Mouse (Mus musculus) heart, postnatal 36 days (tissue): Measurements from ENCODE around the gene Slc12a9. TPM values are rescaled to one million over a fixed set of nuclear protein-coding genes. Genes with fewer than 3 reads are reported as not detected.

Source experiments
- DNase-seq, 2 experiments: peaks; one replicate each; pipeline ENCODE4 v3.0.0; 2021 to 2022
- intact Hi-C: fragments of 180-260 bp; cut with DNase I; formaldehyde crosslinking; loops from one replicate; pipeline ENCODE4 v1.15.1; 2025
- total RNA-seq, 2 experiments: library from RNA; stranded (reverse); gene quantifications; 2 replicates each; pipeline ENCODE4 v1.2.3; 2021

Slc12a9 gene
- total RNA-seq, 2 experiments from 2014 or later = 2.0 to 3.6 TPM

GRCm38 (mm10) chr5:137315084-137315903 lies 18.1 kb downstream of the Slc12a9 start:
- intact Hi-C loops = loop anchor here (2.0 kb wide), 1 partner anchor 24 kb away; no protein-coding TSS in a partner anchor

GRCm38 (mm10) chr5:137314193-137315083 lies 19.0 kb downstream of the Slc12a9 start, which contains the start of gene Trip6:
TSS of gene Trip6 (minus strand) at chr5:137314404.
- peak; percentile 89 to 90 for DNase-seq
- intact Hi-C loops = loop anchor here (2.0 kb wide), 1 partner anchor 24 kb away; no protein-coding TSS in a partner anchor

More at GRCm38 (mm10) chr5:137315084-137315903, 18.1 kb downstream of the Slc12a9 start:
- no peak for DNase-seq

DNA sequence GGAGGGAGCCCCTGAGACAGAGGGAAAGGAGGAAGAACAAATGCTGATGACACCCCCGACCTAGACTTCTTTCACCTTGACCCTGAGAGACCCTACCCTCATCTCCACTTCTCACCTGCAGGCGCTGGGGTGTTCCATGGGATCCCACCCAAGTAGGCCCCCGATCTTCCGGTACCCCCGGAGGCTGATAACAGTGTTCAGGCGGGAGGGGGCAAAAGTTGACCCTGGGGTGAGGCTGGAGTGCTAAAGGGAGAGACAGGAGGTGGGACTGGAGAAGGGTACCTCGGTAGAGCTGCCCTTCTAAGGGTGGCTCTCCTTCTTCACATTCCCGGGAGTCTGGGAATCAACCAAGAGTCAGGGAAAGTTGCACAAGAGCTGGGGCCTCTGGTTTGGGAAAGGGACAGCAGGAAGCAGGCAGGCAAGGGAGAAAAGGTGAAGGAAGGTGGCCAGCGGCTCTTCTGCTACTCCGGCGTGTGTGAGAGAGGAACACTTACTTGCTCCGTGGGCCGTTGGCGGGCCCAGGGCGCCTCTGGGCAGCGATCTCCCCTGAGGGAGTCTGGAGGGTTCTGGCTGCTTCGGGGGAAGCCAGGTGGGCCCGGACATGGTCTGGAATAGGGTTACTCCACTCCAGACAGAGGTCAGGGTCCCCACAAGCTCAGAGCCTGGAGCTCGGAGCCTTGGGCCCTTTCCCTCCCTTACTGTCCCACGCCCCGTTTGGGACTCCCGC lies 19.8 kb downstream of the Slc12a9 start:
- intact Hi-C loops = loop anchor here (2.0 kb wide), 2 partner anchors 19 to 23 kb away; partner anchors contain the start of gene Slc12a9
- no peak for DNase-seq

GRCm38 (mm10) chr5:137308356-137308755 lies 25.0 kb downstream of the Slc12a9 start:
- no peak for DNase-seq
- intact Hi-C loops = no loop called here

DNA sequence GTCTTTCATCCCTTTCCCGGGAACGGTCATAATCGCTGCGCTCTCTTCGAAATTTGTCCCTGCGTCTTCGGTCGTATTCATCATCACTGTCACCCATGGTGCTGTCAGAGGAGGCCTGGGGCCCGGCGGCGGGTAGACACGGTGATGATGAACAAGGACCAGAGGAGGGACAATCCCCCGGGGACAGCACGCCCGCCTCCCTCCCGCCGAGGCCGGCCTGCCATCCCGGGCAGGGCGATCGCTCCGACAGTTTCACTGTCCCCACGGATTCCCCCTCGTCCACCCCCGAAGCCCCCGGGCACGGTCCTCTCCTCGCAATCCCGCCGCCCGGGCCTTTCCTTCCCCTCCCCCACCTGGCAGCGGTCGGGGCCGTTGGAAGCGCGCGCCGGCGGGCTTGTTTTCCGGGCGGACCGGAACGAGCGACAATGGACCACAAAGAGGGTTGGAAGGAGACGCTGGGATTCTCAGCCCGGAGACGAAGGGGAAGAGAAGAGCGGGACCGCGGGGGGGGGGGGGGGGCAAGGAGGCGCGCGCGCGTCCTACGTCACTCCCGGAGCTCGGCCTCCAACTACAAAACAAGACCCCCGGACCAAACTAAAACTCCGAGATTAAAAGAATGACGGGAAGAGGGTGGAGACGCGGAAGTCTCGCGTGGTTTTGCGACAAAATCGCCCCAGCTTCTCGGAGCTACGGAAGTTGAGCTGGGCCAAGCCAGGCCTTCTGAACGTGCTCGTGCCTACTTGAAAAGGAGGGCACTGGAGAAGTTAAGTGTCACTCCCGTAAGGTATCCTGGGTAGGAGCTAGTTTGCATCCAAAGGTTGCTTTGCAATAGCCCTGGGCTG lies 26.1 kb downstream of the Slc12a9 start, which contains the start of gene Srrt:
Gene Srrt, minus strand, starts transcription at position 604 of the 842 bp plus-strand sequence.
- DNase-seq = peak; percentile 89 to 90
- intact Hi-C loops = loop anchor here (1.0 kb wide), 1 partner anchor 26 kb away; the partner anchor contains the start of gene Slc12a9

- intact Hi-C loops = loop anchor here (1.0 kb wide), 1 partner anchor 27 kb away; the partner anchor contains the start of gene Slc12a9
Measured at GRCm38 (mm10) chr5:137306439-137307005, 26.9 kb downstream of the Slc12a9 start.

DNA sequence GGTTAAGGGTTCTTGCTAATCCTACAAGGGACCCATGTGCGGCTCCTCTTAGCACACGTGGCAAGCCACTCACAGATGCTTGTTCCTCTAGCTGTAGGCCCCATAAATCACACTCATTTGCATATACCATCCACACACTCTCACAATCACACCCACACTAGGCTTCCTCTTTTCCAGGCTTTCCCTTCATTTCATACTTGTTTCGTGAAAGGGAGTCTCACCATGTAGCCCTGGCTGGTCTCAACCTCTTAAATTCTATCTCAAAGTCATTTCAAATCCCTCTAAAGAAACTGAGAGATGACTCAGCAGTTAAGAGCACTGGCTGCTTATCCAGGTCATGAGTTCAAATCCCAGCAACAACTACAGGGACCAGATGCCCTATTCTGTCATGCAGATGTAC lies 27.6 kb downstream of the Slc12a9 start:
- intact Hi-C loops = no loop called here
- DNase-seq = no peak

More at GRCm38 (mm10) chr5:137306439-137307005, 26.9 kb downstream of the Slc12a9 start:
- DNase-seq = no peak

DNA sequence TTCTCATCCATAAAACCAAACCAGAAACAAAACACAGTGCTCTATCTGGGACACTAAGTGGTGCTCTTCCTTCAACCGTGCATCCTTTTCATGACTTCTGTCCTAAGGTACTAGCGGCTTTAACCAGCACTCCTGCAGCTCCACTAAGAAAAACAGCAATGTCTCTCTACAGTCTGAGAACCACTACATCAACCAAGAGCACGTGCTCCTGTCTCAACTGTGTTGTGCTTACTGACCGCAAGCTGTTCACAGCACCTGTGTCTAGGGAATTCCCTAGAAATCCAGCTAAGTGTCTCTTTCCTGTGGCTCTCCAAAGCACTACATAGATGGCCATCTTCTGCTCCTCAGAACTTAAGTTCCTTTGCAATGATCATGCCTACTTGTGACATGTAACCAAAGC lies 28.6 kb downstream of the Slc12a9 start:
- intact Hi-C loops = no loop called here
- no peak for DNase-seq

- no peak for DNase-seq
- intact Hi-C loops = no loop called here
Measured at GRCm38 (mm10) chr5:137304165-137304564, 29.2 kb downstream of the Slc12a9 start.

DNA sequence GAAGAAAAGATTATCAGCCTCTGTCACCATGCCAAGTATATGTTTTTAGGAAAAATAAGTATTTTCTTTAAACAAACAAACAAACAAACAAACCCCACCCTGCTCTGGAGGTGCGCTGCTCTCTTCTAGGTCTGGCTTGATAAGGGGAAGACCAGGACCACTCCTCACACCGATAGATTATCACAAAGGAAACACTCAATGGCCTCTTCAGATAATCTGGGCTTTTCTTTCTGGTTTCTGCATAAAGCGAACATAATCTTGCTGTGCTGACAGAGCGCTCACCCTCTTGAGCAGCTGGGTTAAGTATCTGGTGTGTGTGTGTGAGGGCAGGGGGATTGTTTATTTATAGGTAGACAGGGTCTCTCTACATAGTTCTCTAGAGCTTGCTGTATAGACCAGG lies 29.8 kb downstream of the Slc12a9 start:
- no peak for DNase-seq
- intact Hi-C loops = no loop called here

DNA sequence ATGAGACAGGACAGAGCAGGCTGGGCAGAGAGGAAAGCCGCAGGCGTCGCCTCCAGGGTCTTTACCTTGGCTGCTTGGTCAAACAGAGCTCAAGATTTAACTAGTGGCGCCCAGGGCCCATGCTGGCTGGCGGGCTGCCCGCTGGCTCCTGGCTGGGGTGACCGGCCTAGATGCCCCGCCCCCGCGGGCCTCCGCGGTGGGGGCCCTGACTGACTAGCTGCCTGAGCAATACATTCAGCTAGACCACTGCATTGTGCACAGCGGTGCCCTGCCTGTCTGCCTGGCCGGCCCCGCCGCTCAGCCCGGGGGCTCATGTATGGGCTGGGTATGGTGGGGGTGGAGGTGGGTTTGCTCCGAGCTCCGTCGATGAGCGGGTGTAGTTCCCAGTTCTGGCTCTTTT lies 32.1 kb downstream of the Slc12a9 start:
- intact Hi-C loops = no loop called here
- DNase-seq = no peak

DNA sequence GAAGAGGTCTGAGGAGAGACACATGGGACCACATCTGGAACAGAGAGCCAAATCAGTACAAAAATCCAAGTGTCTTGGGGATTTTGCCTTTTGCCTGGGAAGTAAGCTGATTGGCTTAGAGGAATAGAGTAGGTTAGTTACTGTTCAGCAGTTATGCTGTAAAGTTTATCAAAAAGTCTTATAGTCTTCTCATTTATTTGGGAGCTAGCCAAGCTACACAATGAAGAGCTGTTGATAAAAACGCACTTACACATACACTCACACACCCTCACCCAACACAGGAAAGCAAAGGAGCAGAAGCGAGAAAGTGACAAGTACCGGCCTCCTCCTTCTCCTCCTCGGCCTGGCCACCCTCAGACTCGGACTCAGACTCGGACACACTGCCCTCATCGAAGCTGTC lies 34.2 kb downstream of the Slc12a9 start:
- intact Hi-C loops = no loop called here
- no peak for DNase-seq

DNA sequence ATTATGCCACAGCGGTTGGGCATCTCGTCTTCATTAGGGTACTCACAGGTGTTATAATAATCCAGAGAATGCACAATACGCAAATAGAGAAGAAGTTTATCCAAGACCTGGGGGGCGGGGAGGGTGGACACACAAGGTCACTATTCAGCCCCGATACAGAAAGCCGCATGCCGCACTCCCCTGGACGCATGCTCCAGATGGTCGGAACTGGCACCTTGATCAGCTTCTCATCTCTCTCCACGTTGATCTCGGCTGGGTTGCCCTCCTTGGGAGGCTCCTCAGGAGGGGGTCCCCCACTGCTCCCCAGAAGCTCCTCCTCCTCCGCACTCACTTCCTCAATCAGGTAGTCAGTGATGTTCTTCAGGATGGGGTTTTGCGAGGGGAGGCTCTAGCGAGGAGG lies 36.3 kb downstream of the Slc12a9 start:
- no peak for DNase-seq
- intact Hi-C loops = no loop called here

GRCm38 (mm10) chr5:137295712-137296111 lies 37.7 kb downstream of the Slc12a9 start:
- intact Hi-C loops = no loop called here
- DNase-seq = no peak

DNA sequence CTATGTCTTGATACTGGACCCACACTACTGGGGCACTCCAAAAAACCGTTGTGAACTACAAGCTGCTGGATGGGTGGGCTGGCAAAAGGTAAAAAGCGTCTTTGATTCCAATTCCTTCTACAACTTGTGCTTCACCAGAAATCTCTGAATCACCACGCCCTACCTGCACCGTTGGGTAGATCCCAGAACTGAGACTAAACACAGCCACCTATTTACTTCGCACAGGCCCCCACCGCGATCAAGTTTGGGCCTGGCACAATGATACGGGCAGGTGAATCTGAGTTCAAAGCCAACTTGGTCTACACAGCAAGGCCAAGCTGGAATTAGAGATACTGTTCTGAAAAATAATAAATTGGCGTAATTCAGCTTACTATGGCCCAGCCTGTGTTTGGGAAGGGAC lies 38.1 kb downstream of the Slc12a9 start:
- intact Hi-C loops = no loop called here
- no peak for DNase-seq

GRCm38 (mm10) chr5:137294744-137295093 lies 38.7 kb downstream of the Slc12a9 start:
- intact Hi-C loops = no loop called here
- no peak for DNase-seq

- intact Hi-C loops = no loop called here
- DNase-seq = peak; percentile 93 to 95
Measured at GRCm38 (mm10) chr5:137293839-137294743, 39.3 kb downstream of the Slc12a9 start, which contains the start of gene Ufsp1. TSS of gene Ufsp1 (plus strand) at chr5:137294629.

GRCm38 (mm10) chr5:137293282-137293681 lies 40.1 kb downstream of the Slc12a9 start:
- intact Hi-C loops = no loop called here
- DNase-seq = peak; percentile 72 to 74
